Mouse (Mus musculus) layer of hippocampus, postnatal 25 days (tissue): ENCODE data around the gene Sys1. TPM values are rescaled to one million over a fixed set of nuclear protein-coding genes. Genes with fewer than 3 reads are reported as not detected.

ENCODE experiments used
- DNase-seq, 2 experiments: peaks; one replicate each; pipeline ENCODE4 v3.0.0; 2022; ENCODE audit warnings: mixed read lengths in 2 of 2, low spot score in 1 of 2; ENCODE audit errors: extremely low spot score in 1 of 2
- total RNA-seq, 2 experiments: library from RNA; stranded (reverse); gene quantifications; 2 replicates each; pipeline ENCODE4 v1.2.3; 2021

Gene Sys1
- total RNA-seq, 2 experiments from 2014 or later, result 41.0 to 45.2 TPM

DNA sequence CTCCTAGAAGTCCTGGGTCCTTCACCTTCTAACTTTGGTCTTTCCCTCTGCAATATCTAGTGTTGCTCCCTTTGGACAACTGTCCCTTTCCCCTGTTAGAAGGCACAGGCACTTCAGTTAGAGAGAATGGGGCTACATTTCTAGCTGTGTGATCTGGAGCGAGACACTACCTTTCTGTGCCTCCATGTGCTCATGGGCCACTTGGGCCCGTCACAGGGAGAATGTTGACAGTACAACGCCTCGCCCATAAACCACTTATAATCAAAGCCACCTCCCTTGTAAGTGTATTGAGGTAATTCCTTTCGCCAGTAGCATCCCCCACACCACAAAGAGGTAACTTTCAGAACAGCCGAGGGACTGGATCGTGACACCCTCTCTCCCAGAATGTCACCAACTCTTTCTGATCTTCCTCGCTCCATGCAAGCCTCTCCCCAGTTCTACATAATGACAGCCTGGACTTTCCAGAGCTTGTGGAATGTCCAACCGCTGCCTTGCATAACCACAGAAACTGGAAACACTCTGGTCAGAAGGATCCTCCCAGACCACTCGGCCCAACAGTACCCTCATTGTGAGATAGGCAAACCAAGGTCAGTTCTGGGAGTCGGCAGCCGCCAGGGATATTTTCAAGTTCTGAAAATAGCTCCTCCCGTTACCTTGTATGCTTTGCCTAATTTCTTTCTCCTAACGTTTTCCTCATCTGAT, 7.3 kb upstream of the Sys1 start:
- DNase-seq, result no peak

DNA sequence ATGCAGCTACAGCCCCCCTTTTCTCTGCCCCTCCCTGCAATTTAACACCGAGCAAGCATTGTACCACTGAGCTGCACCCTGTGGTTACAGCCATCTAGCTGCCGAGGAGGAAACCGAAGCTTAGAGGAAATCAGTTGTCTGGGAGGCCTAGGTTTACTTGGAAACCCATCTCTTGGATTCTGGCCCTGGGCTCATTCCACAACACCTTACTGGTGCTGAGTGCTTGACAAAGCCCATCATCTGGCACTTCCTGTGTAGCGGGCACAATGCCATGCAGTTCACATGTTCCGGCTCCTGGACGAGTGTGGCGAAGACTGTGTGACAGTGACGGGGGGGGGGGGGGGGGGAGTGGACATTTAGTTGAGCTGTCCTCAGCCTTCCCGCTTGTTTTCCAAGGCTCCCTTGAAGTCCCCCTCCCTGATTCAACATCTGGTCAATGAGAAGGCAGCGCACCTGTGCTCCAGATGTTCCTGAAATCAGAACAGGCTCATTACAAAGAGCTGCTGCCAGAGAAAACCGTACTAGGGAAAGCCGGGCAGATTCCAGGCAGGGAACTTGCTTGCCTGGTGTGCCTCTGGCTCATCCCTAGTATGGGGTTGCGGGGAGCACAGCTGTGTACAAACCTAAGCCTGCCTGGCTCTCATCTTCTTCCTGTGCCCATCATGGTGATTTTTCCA, 4.6 kb upstream of the Sys1 start:
- DNase-seq, result no peak

DNA sequence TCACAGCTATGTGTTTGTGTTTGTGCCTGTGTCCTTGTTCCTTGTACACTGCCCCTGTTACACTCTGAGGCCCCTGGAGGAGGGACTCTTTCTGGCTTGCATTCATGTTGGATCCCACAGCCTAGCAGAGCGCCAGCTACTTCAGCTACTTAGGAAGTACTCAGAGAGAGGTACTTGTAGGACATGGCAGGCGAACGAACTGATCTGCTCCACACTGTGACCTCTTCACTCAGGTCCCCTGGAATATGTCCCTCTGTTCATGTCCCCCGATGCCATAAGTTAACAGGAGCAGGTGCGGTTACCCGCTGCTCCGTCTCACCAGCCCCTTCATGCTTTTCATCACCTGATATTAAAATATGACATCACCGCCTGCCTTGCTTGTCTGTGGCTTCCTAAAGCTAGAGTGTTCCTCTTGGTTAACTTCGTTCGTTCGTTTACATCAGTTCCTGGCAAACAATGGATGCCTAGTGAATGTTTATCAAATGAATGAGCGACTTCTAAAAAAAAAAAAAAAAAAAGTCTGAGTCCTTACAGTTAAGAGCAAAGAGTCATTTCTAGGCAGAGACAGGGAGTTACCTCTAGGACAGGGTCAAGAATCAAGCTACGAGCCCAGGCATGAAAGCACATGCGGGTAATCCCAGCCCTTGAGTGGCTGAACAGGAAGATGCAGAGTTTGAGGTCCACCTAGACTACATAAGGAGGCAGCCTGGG, 3.6 kb upstream of the Sys1 start:
- no peak for DNase-seq

DNA sequence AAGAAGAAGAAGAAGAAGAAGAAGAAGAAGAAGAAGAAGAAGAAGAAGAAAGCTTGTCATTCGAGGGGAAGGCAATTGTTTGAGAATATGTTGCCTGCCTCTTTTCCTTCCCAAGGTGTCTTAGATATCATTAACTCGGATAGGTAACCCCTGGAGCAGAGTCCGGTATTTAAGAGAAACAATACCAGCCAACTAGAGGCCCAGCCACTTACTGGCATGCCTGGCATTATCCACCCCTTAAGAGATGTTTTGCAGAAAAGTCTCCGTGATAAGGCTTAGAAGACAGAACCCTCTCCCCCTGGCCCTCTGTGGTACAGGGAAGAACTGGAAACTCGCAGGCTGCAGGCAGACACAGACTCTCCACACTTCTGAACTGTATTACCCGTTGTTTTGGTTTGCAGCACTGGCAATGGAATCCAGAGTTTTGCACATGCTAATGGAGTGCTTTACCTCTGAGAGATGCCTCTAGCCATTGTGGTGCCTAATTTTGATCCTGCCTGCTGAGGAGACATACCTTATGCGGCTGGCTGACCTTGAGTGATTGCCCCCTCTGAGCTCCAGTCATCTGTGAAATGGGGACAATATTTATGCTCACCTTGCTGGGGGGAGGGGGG, 2.8 kb upstream of the Sys1 start:
- no peak for DNase-seq

DNA sequence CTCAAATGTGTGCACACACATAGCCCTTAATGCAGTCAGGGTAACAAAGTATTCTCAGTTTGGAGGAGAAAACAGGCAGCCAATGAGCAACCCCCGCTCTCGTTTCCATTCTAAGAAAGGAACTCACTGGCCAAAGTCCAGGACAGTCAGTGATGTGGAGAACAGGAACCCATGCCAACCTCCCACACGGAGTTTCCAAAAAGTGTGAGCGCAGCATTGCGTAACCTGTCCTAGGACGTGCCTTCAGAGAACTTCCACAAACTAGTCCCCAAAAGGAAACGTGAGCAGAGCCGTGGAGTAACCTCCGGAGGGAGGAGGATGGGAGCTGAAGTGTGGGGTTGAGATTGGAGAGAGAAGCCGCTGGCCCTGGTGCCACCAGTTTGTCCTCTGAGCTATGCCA, 1.9 kb upstream of the Sys1 start:
- no peak for DNase-seq

DNA sequence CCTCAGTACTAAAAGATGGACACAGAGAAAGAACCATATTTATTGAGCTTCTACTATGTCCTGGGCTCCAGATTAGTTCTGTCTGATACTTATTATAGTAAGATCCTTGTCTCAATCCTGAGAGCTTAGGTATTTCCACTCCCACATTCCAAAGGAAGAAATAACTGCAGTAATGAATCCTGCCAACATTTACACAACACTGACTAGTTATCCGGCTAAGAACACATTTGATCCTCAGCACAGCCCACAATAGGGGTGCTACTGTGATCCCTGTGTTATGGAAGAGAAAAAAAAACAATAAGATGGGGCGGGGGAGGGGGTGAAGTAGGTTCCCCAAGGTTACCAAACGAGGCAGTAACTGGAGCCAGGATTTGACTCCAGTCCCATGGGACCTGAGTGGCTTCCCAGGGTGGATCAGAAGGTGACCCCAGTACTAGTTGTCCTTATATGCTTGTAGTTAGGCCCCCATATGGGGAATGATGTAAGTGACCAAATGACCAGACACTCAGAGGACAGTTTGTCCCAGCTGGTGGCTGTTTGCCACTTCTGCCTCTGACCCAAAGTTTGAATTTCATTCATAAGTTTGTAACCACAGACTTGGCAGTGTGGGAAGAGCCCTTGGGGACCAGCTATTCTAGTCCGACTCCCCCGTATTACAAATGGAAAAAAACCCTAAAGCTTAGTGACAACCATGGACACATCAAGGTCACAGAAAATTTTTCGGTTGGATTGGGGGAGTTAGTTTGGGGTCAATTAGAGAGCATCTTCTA, 1.2 kb upstream of the Sys1 start:
- no peak for DNase-seq

DNA sequence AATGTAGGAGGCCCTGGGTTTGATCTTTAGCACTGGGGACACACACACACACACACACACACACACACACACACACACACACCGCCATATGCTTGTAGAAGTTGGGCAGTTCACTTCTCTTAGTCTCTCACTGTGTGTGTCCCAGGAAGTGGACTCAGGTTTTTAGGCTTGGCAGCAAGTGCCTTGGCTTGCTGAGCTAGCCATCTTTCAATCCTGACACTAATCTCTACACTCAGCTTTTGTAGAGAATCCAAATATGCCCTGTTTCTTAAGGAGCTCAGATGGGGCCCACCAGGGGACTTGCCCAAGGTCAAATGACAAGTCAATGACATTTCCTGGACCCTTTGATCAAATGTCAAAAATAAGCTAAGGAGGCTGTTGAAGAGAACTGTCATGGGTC, 351 bp upstream of the Sys1 start:
- DNase-seq, result no peak

DNA sequence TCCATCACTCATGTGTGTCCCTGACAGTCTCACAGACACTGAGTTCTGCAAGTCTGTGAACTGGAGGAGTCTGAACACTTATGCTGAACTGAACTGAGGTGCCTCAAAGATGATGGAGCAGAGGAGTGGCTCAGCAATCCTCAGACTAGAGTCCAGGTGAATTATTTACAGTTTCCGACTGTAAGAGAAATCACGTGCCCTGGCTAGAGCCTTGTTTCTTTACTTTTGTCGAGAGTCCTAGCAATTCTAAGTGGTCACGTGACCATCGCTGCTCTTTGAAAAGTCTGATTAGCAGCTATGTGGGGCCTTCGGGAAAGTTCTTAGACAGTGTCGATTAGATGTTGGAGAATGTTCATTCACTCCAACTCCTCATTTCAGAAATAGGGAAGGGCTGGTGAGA, 1.2 kb downstream of the Sys1 start:
- DNase-seq, result no peak

DNA sequence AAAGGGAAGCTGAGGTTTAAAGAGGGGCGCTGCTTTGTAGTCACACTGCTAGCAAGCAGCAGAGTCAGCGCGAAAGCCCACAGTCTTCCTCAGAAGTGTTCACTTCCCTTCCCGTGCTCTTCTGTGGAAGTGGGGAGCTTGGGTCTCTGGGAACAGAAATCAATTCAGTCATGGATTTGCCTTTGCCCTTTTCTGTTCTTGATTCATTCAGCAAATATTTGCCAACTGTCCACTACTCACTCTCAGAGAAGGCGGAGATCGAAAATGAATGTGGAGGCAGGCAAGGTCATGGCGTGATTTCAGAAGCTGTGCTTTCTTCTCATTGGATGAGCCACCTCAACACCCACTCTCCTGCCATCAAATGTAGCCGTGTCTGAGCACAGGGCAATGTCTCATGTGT, 1.8 kb downstream of the Sys1 start:
- no peak for DNase-seq

DNA sequence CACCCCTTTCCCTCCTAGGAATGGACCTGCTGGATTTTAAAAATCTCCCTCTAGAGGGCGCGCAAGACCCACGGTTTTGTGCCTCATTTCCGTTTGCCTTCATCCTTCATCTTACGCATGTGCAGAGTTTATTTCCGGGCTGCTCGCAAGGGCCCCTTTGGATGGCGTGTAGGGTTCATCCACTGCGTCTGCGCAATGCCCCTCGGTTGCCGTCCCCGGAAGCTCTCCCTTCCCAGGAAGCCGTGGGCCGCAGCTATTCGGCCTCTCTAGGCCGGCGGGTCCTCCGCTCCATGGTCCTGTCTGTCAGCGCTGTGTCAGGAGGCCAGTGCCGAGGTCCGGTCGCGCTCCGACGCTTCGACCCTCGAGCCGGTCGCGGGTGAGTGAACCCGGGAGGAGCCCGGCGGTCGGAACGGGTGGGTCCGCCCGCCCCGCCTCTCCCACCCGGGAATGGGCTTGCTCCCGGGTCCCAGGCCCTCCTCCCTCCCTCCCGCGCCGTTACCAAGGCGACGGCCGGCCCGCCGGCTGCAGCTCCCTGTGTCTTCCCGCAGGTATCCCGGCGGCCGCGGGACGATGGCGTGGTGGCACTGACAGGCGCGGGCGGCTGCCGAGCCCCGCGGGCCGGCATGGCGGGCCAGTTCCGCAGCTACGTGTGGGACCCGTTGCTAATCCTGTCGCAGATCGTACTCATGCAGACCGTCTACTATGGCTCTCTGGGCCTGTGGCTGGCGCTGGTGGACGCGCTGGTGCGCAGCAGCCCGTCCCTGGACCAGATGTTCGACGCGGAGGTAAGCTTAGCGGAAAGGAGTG, 4.2 kb downstream of the Sys1 start, which contains the start of gene Gm20458:
Gene Gm20458 (plus strand): TSS at position 223 of the 807 bp plus-strand sequence.
- DNase-seq, result peak; percentile 87 to 93

DNA sequence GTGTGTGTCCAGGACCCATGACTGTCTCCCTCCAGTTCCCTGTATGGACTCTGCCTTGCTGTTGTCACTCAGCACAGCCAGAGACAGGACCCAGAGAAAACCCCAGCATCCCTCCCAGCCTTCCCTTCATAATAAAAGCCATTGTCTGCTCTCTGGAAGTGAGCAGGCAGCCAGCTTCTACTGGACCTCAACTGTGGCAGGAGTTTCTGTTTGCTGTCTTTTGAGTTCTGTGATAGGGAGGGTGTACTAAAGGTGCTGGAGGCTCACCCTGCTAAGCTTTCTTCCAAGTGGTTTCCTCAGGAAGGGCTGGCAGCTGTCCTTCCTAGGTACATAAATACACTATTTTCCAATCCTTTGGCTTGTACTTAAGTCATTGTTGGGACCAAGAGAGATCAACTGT, 8.4 kb downstream of the Sys1 start:
- DNase-seq, result no peak

DNA sequence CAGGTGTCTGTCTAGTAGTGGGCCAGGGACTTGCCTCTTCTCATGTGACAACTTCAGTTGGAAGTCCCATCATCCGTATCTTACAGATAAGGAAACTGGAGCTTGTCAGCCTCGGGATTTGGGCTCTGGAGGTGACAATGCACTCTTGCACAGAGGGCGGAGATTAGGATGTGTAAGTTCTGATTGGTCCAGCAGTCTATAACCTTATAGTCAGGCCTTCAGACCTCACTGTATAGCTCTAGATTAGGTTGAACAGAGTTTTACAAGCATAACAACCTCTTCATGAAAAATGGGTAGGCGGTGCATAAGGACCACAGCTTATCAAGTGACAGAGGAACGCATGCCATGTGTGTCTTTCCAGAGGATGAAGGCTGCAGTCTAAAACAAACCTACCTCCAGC, 10.0 kb downstream of the Sys1 start:
- no peak for DNase-seq

DNA sequence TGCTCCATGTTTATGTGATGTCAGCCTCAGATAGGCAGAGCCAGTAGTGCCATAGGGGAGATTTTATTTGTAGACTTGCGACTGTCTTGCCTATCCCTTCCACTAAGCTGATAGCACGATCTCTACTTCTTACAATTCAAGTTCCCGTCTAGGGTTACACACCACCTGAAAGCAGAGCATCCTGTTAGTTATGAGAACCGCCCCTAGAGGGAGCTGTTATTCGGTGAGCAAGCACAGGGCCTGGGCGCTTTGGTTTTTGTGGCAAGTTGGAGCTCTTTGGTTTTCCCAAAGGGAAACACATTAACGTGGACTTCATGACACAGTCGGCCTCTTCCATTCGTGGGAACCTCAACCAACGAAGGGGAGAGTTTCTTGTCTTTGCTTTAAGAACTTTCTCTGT, 13.5 kb downstream of the Sys1 start:
- DNase-seq, result peak in 1 of 2 experiments; percentile 53

DNA sequence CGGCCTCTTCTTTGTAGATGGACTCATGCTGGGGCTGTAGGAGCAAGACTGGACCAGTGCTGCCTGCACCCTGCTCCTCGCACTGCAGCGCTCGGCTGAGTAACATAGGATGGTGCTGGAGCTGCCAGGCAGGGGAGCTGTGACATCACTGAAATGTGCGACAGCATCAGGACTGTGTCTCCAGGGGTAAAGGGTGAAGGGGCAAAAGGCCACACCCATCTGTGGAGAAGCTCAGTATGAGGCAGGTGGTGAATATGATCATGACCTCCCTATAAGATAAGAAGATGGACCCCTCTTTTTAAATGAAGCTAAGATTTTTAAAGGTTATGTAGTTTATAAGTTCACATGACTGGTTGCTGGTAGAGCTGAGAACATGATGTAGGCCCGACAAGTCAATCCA, 16.9 kb downstream of the Sys1 start, which contains the start of gene Trp53tg5:
Gene Trp53tg5 (minus strand): TSS at position 101 of the 400 bp plus-strand sequence.
- DNase-seq, result no peak

DNA sequence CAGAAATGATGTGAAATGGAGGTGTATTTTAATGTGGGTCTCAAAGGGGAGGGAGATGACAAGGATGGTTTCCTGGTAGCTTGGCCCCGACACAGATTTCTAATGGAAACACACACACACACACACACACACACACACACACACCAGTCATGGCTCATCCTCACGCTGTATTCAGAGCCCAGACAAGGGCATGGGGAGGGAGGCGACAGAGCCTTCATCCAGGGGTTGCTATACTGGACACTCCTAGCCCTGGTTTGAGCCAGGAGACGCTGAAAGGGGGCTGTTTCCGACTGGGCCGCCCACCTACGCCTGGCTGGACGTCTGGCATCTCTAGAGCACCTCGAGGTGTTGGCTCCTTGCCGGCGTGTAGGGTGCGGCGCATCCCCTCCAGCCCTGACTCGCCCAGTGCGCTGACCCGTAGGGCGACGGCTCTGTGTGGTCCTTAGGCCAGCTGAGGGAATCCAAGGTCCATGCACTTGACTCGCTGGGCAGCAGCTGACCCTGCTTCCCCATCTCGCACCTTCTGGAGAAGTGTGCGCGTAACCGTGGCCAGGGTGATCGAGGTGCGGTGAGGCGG, 29.0 kb downstream of the Sys1 start, which contains the start of gene Dbndd2:
Gene Dbndd2 (plus strand): TSS at position 426 of the 577 bp plus-strand sequence.
- peak in 1 of 2 experiments; percentile 37 for DNase-seq

DNA sequence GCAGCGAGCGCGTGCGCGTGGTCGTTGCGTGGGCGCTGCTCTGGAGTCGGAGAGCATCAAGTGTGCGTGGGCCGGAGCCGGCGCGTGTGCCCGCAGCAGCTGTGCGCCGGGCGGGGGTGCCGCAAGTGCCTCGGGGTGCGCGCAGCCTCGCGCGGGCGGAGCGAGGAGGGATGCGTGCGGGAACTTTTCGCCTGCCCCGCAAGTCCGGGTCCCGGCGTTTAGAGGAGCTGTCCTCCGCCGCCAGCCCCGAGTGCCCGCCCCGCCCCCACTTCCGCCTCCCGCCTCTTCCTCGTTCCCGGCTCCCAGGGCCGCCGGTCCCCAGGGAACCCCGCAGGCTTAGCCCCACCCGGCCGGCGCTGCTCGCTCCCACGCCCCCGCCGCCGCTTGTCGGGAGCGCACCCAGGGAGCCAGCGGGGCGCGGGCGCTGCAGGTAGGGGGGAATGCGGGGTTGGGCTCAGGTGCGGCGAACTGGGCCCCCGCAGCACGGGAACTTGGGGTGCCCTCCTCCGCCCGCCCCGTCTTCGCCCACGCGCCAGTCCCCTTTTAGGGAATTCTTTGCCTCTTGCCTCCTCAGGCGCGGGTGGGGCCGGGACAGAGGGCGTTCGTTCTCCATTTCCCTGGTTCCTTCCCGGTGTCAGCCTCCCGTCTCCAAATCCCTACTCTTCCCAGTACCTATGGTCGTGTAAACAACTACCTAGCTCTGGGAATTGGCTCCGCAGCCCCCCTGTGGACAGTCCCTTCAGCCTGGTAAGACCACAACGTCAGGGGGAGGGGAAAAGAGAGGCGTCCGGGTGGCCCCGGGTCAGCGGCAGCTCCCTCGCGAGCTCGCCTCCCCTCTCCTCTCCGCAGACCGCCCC, 29.7 kb downstream of the Sys1 start:
- DNase-seq, result peak; percentile 57 to 66

DNA sequence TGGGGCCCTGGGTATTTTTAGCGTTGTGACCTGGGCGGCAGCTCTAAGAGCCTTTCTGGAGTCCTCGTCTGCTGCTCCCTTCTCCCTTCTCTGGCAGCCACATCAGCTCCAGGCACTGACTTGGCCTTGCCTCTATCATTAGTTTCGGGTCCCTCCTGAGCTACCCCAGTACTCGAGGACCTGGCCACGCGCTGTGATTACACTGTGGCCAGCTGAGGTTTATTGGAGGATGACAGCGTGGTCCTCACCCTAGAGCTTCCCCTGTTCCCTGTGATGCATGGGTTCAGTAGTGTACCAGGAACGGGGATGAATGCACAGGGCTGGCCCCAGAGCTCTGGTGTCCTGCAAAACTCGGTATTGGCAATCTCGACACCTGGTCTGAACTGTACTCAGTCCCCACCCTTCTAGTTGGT, 30.4 kb downstream of the Sys1 start:
- DNase-seq, result no peak

DNA sequence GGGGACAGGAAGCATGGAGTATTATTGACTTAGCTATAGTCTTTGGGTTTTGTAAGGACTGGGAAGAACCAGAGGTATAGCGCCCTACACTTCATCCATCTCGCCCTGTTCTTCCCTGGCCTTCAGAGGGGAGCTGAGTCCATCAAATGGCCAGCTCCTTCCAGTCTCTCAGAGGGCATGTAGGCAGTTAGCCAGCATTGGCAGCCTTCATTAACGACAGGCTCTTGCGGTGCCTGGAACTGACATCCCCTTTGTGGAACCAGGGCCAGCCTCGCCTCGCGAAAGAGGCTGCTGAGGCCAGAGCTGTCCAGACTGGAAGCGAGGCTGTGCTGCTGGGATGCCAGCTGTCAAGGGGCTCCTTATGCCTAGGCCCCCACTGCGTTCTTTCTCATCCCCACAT, 31.0 kb downstream of the Sys1 start:
- peak in 1 of 2 experiments; percentile 36 for DNase-seq
